Mouse (Mus musculus): ENCODE results near the gene Gls. TPM values are rescaled to one million over a fixed set of nuclear protein-coding genes. Genes with fewer than 3 reads are reported as not detected.
A peak's percentile ranks its signal among the peaks of the same experiment; 100 is the strongest.

Gene Gls
- total RNA-seq, 4 experiments from 2014 or later: 331 to 426 (median 367) TPM

GRCm38 (mm10) chr1:52129794-52130193, 103.2 kb downstream of the Gls start:
- DNase-seq (ENCODE audit: low spot score in 2 of 2): no peak

DNA sequence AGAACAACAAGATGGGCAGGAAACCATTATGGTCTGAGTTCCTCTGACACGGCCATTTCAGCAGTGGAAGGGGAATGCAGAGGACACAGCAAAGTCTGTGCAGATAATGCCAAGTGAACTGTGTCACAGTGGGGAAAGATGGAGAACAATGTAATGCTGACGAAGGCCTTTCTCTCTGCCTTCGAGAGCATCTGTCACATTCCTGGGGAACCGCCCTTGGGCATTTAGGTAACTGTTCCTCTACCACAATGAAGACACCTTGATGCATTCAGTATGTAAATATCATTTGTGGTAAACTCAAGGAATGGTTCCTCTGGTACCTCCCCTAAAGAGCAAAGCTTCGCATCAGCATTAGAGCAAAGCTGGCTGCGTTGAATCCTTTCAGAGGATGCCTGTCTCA, 105.7 kb downstream of the Gls start:
- no peak for DNase-seq (ENCODE audit: low spot score in 2 of 2)

DNA sequence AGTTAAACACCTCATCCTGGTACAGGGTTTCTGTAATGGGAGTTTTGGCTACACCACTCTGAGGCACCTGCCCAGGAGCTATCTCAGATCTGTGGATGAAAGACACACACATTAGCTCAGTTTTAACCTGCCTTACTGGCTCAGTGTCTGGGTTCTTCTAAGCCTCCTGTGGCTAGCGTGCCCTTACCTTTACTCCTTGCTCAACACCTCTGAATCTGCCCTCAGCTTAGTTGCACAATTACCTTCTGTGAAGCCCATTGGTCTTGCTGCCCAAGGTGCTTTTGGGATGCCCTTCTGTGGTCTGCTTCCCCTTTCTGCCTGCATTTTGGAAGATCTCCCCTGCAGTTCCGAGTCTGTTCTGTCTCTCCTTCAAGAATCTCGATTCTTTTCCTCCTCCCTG, 108.2 kb downstream of the Gls start:
- DNase-seq (ENCODE audit: low spot score in 2 of 2): no peak

DNA sequence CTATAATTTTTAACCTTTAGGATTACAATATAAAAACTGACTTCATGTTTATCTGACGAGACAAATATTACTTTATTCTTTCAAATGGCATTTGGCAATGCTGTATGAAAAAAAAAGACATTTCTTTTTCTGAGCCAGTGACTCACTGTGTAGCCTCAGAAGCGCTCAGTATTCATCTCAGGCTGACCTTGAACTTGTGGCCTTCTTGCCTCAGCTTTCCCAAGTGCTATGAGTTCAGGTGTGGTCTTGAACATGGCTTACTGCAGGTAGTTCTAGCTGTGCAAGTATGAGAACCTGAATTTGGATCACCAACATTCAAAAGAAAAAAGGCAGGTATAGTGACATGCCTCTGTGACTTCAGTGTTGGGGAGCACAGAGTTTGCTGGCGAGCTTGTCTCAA, 112.0 kb downstream of the Gls start:
- DNase-seq (ENCODE audit: low spot score in 2 of 2): no peak

DNA sequence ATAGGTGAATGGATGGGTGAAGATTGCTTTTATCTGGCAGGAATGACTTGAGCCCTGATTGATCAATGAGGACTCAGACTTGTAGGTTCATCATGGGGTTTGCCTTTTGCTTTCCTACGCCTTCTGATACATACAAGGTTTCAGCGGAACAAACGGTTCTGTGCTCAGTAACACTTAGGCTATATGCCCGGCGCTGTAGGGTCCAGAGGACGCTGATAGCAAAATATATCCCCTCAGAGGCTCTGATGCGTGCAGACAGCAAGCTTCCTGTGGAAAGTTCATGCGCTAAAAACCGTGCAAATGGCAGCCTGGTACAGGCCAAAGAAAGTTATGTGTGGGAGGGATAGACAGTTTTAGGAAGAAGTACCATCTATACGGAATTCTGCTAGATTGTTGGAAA, 112.8 kb downstream of the Gls start:
- no peak for DNase-seq (ENCODE audit: low spot score in 2 of 2)

DNA sequence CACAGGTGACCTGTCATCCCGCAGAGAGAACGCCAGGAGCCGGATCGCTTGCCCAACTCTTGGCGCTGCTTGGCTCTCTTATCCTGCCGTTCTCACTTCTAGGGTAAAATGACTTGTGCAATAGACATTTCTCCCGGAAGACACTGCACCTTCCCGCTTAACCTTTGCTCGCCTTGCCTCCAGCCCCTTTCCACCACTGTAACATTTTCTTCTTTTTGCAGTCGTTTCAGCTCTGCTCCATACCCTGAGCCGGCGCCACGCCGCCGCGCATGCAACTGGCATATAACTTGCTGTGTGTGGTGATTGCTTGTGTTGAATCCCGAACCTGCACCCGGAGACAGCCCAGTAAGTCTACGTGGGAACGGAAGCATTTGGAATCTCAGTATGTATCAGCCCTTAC, 113.3 kb downstream of the Gls start:
- DNase-seq (ENCODE audit: low spot score in 2 of 2): no peak

DNA sequence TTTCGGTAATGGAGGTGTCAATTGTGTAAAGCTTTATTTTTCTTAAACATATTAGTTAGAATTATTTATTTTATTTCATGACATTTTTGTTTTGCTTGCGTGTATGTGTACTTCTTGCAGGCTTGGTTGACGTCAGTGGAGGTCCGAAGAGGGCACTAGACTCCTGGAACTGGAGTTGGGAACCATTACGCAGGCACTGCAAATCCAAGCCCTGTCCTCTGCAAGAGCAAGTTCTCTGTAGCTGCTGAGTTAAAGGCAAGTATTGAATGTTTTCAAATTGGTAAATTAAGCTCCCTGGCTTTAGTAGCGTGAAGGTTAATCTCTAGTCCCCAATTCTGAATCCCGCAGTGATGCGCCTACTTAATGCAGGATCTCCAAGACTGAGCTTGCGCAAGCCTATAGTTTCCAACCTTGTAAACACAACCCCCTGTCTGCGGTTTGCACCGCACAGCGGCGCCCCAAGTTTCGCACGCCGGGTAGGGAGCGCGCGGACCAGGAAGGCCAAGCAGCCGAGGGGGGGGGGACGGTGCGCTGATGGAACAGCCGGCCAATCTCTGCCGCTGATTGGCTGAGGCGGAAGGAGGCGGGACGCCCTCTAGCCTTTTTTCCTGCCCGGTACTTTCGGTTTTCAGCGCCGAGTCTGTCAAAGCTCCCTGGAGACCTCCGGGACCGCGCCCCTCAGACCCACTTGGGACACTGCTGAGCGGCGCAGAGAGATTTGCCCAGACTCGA, 114.0 kb downstream of the Gls start, which contains the start of gene Stat1:
Gene Stat1 (plus strand): TSS at position 581 of the 732 bp plus-strand sequence.
- peak; percentile 68 to 77 for DNase-seq (ENCODE audit: low spot score in 2 of 2)

DNA sequence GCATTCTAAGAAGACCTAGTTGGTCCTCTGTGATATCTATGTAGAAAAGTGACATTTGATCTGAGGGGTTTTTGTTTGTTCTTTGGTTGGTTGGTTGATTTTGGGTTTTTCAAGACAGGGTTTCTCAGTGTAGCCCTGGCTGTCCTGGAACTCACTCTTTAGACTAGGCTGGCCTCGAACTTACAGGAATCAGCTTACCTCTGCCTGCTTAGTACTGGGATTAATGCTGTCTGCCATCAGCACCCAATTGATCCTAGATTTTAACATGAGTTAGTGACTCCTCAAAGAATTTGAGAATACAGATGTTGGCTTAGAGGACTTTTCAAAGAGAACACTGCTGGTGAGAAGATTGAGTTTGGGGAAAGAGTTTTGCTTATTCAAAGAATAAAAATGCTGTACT, 115.3 kb downstream of the Gls start:
- no peak for DNase-seq (ENCODE audit: low spot score in 2 of 2)

DNA sequence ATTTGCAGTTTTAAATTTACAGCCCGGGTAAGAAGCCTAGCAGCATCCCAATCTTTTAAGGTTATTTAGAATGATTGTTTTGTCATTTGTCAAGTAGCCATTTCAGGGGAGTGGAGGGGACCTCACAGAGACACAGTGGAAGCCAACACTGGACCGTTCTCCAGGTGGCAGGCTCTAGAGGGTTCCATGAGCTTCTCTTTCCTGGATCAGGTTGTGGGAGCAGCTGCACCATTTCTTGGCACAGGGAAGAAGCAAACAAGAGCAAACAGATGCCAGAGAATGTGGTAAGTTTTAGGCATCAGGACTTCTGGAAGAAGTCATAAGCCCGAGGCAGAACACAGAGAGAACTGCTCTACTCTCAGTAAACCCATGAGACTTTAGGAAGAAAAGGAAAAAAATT, 116.6 kb downstream of the Gls start:
- DNase-seq (ENCODE audit: low spot score in 2 of 2): no peak

GRCm38 (mm10) chr1:52113666-52114069, 119.4 kb downstream of the Gls start:
- DNase-seq (ENCODE audit: low spot score in 2 of 2): peak; percentile 96 to 98

Other genes starting within 250 kb of the Gls start
- gene Stat4, start 246.1 kb downstream of the Gls start, total RNA-seq (2022): 1 to 10 TPM in 2 of 4 experiments, under 1 TPM in 2; 0.61 to 1.1 (median 1.0) TPM
- 10 to 100 TPM; 22.8 to 33.8 (median 28.1) TPM for gene Stat1, start 113.8 kb downstream of the Gls start, total RNA-seq (2022)

Measured in layer of hippocampus, adult 8-10 months (tissue).